Mouse (Mus musculus) midbrain, embryonic 10.5 days (tissue): ENCODE data around the gene Sbno2. TPM values are rescaled to one million over a fixed set of nuclear protein-coding genes. Genes with fewer than 3 reads are reported as not detected.
A peak's percentile ranks its signal among the peaks of the same experiment; 100 is the strongest.
"Not testable (repeated sequence)": the region's sequence is repeated elsewhere in the genome, so short reads cannot be mapped to it uniquely, and the experiment has no call there.

Experiments used
- DNase-seq: peaks from one replicate; pipeline ENCODE4 v3.0.0-alpha.2; 2017; ENCODE audit warnings: low spot score
- H3K27ac ChIP-seq: fragments of 300-500 bp; sonication (generic); replicated peaks from 2 replicates; pipeline ENCODE4 v1.5.1; 2016; ENCODE audit warnings: mild to moderate bottlenecking
- H3K27me3 ChIP-seq: fragments of 300-500 bp; sonication (generic); 2 replicates; pipeline ENCODE4 v1.6.1; 2016; ENCODE audit warnings: low read depth, mild to moderate bottlenecking; ENCODE audit not compliant: poor library complexity, severe bottlenecking
- H3K36me3 ChIP-seq: fragments of 300-500 bp; sonication (generic); 2 replicates; pipeline ENCODE4 v1.6.1; 2016; ENCODE audit warnings: mild to moderate bottlenecking, moderate library complexity
- H3K4me1 ChIP-seq: fragments of 300-500 bp; sonication (generic); 2 replicates; pipeline ENCODE4 v1.6.1; 2016
- H3K4me3 ChIP-seq: fragments of 300-500 bp; sonication (generic); 2 replicates; pipeline ENCODE4 v1.5.1; 2016; ENCODE audit warnings: mild to moderate bottlenecking, moderate library complexity
- H3K9me3 ChIP-seq: fragments of 300-500 bp; sonication (generic); replicated peaks from 2 replicates; pipeline ENCODE4 v1.6.1; 2016; ENCODE audit warnings: mild to moderate bottlenecking
- WGBS: fragments of 180-500 bp; shearing (Covaris S2); methylation state at CpG from one replicate; pipeline ENCODE4 v1.1.7; 2016; 5-methylcytosine and 5-hydroxymethylcytosine counted together
- polyA plus RNA-seq: library from polyadenylated mRNA; unstranded; fragments of >200 nt; fragmentation: Nextera tagmentation; extraction: Ambion mirVana; gene quantifications from 2 replicates; pipeline ENCODE4 v1.2.1, GENCODE M21; 2016

Gene Sbno2
- polyA plus RNA-seq, 1 experiment from 2014 or later, result 15.0 TPM

GRCm38 (mm10) chr10:80045364-80045763 lies 60.0 kb downstream of the Sbno2 start:
- 84% methylated on average over 3 of the region's 4 CpGs for WGBS
- not testable (repeated sequence) for H3K36me3 ChIP-seq, H3K4me3 ChIP-seq, H3K27ac ChIP-seq, H3K9me3 ChIP-seq, H3K27me3 ChIP-seq, DNase-seq
- peaks cover 44% of the 10 kb centered on the region for H3K4me1 ChIP-seq

- Histone ChIP-seq H3K9me3 (no peaks in the 10 kb centered on the region), H3K4me1 (peaks cover 38% of the 10 kb centered on the region), H3K36me3 (no peaks in the 10 kb centered on the region), H3K27ac (peak overlapping the region; percentile 81), H3K4me3 (no peak overlapping the region), H3K27me3 (no peaks in the 10 kb centered on the region)
- WGBS, result 32% methylated on average over 4 of the region's 4 CpGs
- DNase-seq, result peak; percentile 42
These were observed 61.3 kb downstream of the Sbno2 start for GRCm38 (mm10) chr10:80044087-80044486.

GRCm38 (mm10) chr10:80041409-80042060 lies 63.8 kb downstream of the Sbno2 start:
- Histone ChIP-seq H3K4me1 (peaks cover 27% of the 10 kb centered on the region), H3K36me3 (peaks cover 20% of the 10 kb centered on the region)
- H3K27ac ChIP-seq, H3K4me3 ChIP-seq, H3K27me3 ChIP-seq, DNase-seq, H3K9me3 ChIP-seq: not testable (repeated sequence)
- WGBS, result 86% methylated on average over 8 of the region's 8 CpGs

GRCm38 (mm10) chr10:80039559-80039979 lies 65.8 kb downstream of the Sbno2 start, which contains the start of gene Polr2e:
TSS of gene Polr2e (minus strand) at chr10:80039795.
- DNase-seq, result peak; percentile 96
- peaks cover 40% of the 10 kb centered on the region for H3K36me3 ChIP-seq
- H3K27me3 ChIP-seq, result no peaks in the 10 kb centered on the region
- no peaks in the 10 kb centered on the region for H3K9me3 ChIP-seq
- WGBS, result under 1% methylated on average over 40 of the region's 40 CpGs
- peak within 1 kb of the TSS; percentile 78 for H3K27ac ChIP-seq
- H3K4me3 ChIP-seq, result peak within 1 kb of the TSS; percentile 70
- H3K4me1 ChIP-seq, result peaks cover 30% of the 10 kb centered on the region

- Histone ChIP-seq H3K27me3 (no peaks in the 10 kb centered on the region), H3K9me3 (no peaks in the 10 kb centered on the region), H3K36me3 (peaks cover 42% of the 10 kb centered on the region), H3K4me1 (peaks cover 29% of the 10 kb centered on the region), H3K27ac (no peak overlapping the region), H3K4me3 (no peak overlapping the region)
- DNase-seq, result no peak
- WGBS, result 92% methylated on average over 13 of the region's 13 CpGs
These were observed 68.5 kb downstream of the Sbno2 start for GRCm38 (mm10) chr10:80036832-80037231.

GRCm38 (mm10) chr10:80035686-80036085 lies 69.7 kb downstream of the Sbno2 start:
- WGBS, result 94% methylated on average over 5 of the region's 5 CpGs
- no peak overlapping the region for H3K4me3 ChIP-seq
- H3K27ac ChIP-seq, result no peak overlapping the region
- no peaks in the 10 kb centered on the region for H3K9me3 ChIP-seq
- H3K36me3 ChIP-seq, result peaks cover 44% of the 10 kb centered on the region
- no peak for DNase-seq
- peaks cover 29% of the 10 kb centered on the region for H3K4me1 ChIP-seq
- H3K27me3 ChIP-seq, result no peaks in the 10 kb centered on the region

- Histone ChIP-seq H3K4me3 (no peak overlapping the region), H3K4me1 (peaks cover 29% of the 10 kb centered on the region), H3K27ac (0 out of 2 replicates have a peak overlapping the region, but pooled peaks have one; percentile 4), H3K27me3 (no peaks in the 10 kb centered on the region), H3K36me3 (peaks cover 44% of the 10 kb centered on the region), H3K9me3 (no peaks in the 10 kb centered on the region)
- WGBS, result 87% methylated on average over 8 of the region's 8 CpGs
- DNase-seq, result no peak
These were observed 70.2 kb downstream of the Sbno2 start for GRCm38 (mm10) chr10:80035148-80035547.

- no peaks in the 10 kb centered on the region for H3K9me3 ChIP-seq
- no peaks in the 10 kb centered on the region for H3K27me3 ChIP-seq
- DNase-seq, result peak; percentile 36
- 53% methylated on average over 9 of the region's 9 CpGs for WGBS
- H3K27ac ChIP-seq, result no peak overlapping the region
- no peak overlapping the region for H3K4me3 ChIP-seq
- peaks cover 44% of the 10 kb centered on the region for H3K36me3 ChIP-seq
- peaks cover 19% of the 10 kb centered on the region for H3K4me1 ChIP-seq
These were observed 71.6 kb downstream of the Sbno2 start for GRCm38 (mm10) chr10:80033511-80034391.

GRCm38 (mm10) chr10:80032799-80033480 lies 72.4 kb downstream of the Sbno2 start:
- Histone ChIP-seq H3K9me3 (no peaks in the 10 kb centered on the region), H3K4me3 (no peak overlapping the region), H3K4me1 (peaks cover 11% of the 10 kb centered on the region), H3K27ac (no peak overlapping the region; the same call in 1 of the 2 replicates), H3K36me3 (peaks cover 38% of the 10 kb centered on the region), H3K27me3 (no peaks in the 10 kb centered on the region)
- 71% methylated on average over 5 of the region's 5 CpGs for WGBS
- no peak for DNase-seq

GRCm38 (mm10) chr10:80030736-80031135 lies 74.6 kb downstream of the Sbno2 start:
- WGBS, result 86% methylated on average over 17 of the region's 17 CpGs
- H3K4me1 ChIP-seq, result 0 out of 2 replicates have a peak, but pooled peaks cover 13% of the 10 kb centered on the region
- no peak for DNase-seq
- H3K4me3 ChIP-seq, result no peak overlapping the region
- H3K27me3 ChIP-seq, result no peaks in the 10 kb centered on the region
- no peak overlapping the region; the same call in 1 of the 2 replicates for H3K27ac ChIP-seq
- peaks cover 16% of the 10 kb centered on the region for H3K36me3 ChIP-seq
- no peaks in the 10 kb centered on the region for H3K9me3 ChIP-seq

GRCm38 (mm10) chr10:80030191-80030590 lies 75.2 kb downstream of the Sbno2 start:
- Histone ChIP-seq H3K36me3 (peaks cover 11% of the 10 kb centered on the region), H3K27me3 (no peaks in the 10 kb centered on the region), H3K27ac (no peak overlapping the region; the same call in 1 of the 2 replicates), H3K4me3 (no peak overlapping the region), H3K4me1 (0 out of 2 replicates have a peak, but pooled peaks cover 13% of the 10 kb centered on the region), H3K9me3 (no peaks in the 10 kb centered on the region)
- WGBS, result 90% methylated on average over 9 of the region's 9 CpGs
- DNase-seq, result no peak

- H3K36me3 ChIP-seq, result peaks cover 2% of the 10 kb centered on the region; the same call in 1 of the 2 replicates
- DNase-seq, result no peak
- H3K4me3 ChIP-seq, result no peak overlapping the region
- no peaks in the 10 kb centered on the region for H3K27me3 ChIP-seq
- no peaks in the 10 kb centered on the region for H3K9me3 ChIP-seq
- H3K4me1 ChIP-seq, result peaks cover 12% of the 10 kb centered on the region; the same call in 1 of the 2 replicates
- no peak overlapping the region for H3K27ac ChIP-seq
- 95% methylated on average over 13 of the region's 13 CpGs for WGBS
These were observed 76.9 kb downstream of the Sbno2 start for GRCm38 (mm10) chr10:80028521-80028846.
